ENCODE assay signal across 7 mouse cellular contexts in genomic region chr11:6273607-6274006, GRCm38 (mm10). TPM values are rescaled to one million over a fixed set of nuclear protein-coding genes. Genes with fewer than 3 reads are reported as not detected.
A peak's percentile ranks its signal among the peaks of the same experiment; 100 is the strongest.
DNase-seq lines count a peak whose midpoint lies in the region; ATAC-seq and TF ChIP-seq lines count a peak whose summit lies in the region.

No protein-coding gene starts in this region.

- H3K9ac ChIP-seq in forebrain, embryonic 16.5 days (replicated peaks; ENCODE audit: low read depth, low read length) = peak overlapping the region; percentile 95
- peak overlapping the region; percentile 90 for H3K9ac ChIP-seq in limb, embryonic 12.5 days (replicated peaks)
- peak overlapping the region; percentile 87; the same call in 1 of the 2 replicates for H3K9ac ChIP-seq in stomach, embryonic 15.5 days

- DNase-seq in testis, postnatal 14 days (ENCODE audit: low spot score) = no peak
- no peak for DNase-seq in retina, postnatal 1 day
- DNase-seq in gastrocnemius, adult 8-10 months (ENCODE audit: low spot score in 2 of 2) = no peak

- peak overlapping the region; percentile 85 for H3K4me2 ChIP-seq in forebrain, embryonic 16.5 days (ENCODE audit: low read length)
- H3K4me2 ChIP-seq in limb, embryonic 12.5 days = peak overlapping the region; percentile 90
- peak overlapping the region; percentile 83 for H3K4me2 ChIP-seq in stomach, embryonic 15.5 days

- peaks cover 9% of the 10 kb centered on the region for H3K4me1 ChIP-seq in testis, adult 2 months (ENCODE audit: control insufficient read depth, insufficient read depth, low read length)
- H3K4me1 ChIP-seq in forebrain, embryonic 16.5 days (replicated peaks; ENCODE audit: control insufficient read depth, insufficient read depth, low read length) = peaks cover 22% of the 10 kb centered on the region
- H3K4me1 ChIP-seq in limb, embryonic 12.5 days (replicated peaks) = peaks cover 20% of the 10 kb centered on the region
- peaks cover 16% of the 10 kb centered on the region; the same call in 1 of the 2 replicates for H3K4me1 ChIP-seq in stomach, embryonic 15.5 days

- TF ChIP-seq POLR2A in testis, adult 2 months (IDR thresholded peaks at IDR 0.05; ENCODE audit: control insufficient read depth, low read depth, low read length) = no peak

- no peak for TF ChIP-seq CTCF in testis, adult 2 months (IDR thresholded peaks at IDR 0.05; ENCODE audit: control insufficient read depth, insufficient read depth, insufficient replicate concordance, low read depth, low read length)

- no peak overlapping the region for H3K27ac ChIP-seq in testis, adult 2 months (ENCODE audit: control insufficient read depth, insufficient read depth, low read depth, low read length)
- H3K27ac ChIP-seq in forebrain, embryonic 16.5 days (ENCODE audit: low read length) = no peak overlapping the region
- no peak overlapping the region for H3K27ac ChIP-seq in limb, embryonic 12.5 days
- H3K27ac ChIP-seq in stomach, embryonic 15.5 days = no peak overlapping the region

- no peak for ATAC-seq in forebrain, embryonic 16.5 days
- ATAC-seq in limb, embryonic 12.5 days (ENCODE audit: insufficient number of reproducible peaks, insufficient read depth, low FRiP score, low TSS enrichment, low read depth) = no peak
- ATAC-seq in stomach, embryonic 15.5 days (ENCODE audit: insufficient read depth, low FRiP score, low read depth) = no peak

- 56% methylated on average over 11 of the region's 11 CpGs for WGBS in forebrain, embryonic 16.5 days
- 73% methylated on average over 11 of the region's 11 CpGs for WGBS in limb, embryonic 12.5 days
- 34% methylated on average over 11 of the region's 11 CpGs for WGBS in stomach, embryonic 15.5 days

- no peaks in the 10 kb centered on the region for H3K27me3 ChIP-seq in testis, adult 2 months (ENCODE audit: control insufficient read depth, insufficient read depth, low read length)
- no peaks in the 10 kb centered on the region for H3K27me3 ChIP-seq in forebrain, embryonic 16.5 days (replicated peaks; ENCODE audit: control insufficient read depth, insufficient read depth, low read length)
- H3K27me3 ChIP-seq in limb, embryonic 12.5 days = no peaks in the 10 kb centered on the region
- H3K27me3 ChIP-seq in stomach, embryonic 15.5 days (replicated peaks) = no peaks in the 10 kb centered on the region

- no peaks in the 10 kb centered on the region; the same call in 1 of the 2 replicates for H3K36me3 ChIP-seq in testis, adult 2 months (ENCODE audit: control insufficient read depth, insufficient read depth, low read length)
- peaks cover 4% of the 10 kb centered on the region for H3K36me3 ChIP-seq in forebrain, embryonic 16.5 days (ENCODE audit: control insufficient read depth, insufficient read depth)
- H3K36me3 ChIP-seq in limb, embryonic 12.5 days = peaks cover 35% of the 10 kb centered on the region
- H3K36me3 ChIP-seq in stomach, embryonic 15.5 days = peaks cover 10% of the 10 kb centered on the region; the same call in 1 of the 2 replicates

- no peaks in the 10 kb centered on the region for H3K9me3 ChIP-seq in forebrain, embryonic 16.5 days (ENCODE audit: control insufficient read depth, low read length)
- no peaks in the 10 kb centered on the region for H3K9me3 ChIP-seq in limb, embryonic 12.5 days
- no peaks in the 10 kb centered on the region for H3K9me3 ChIP-seq in stomach, embryonic 15.5 days

- H3K4me3 ChIP-seq in testis, adult 2 months (ENCODE audit: control insufficient read depth, low read depth, low read length) = peak overlapping the region; percentile 93
- peak overlapping the region; percentile 83 for H3K4me3 ChIP-seq in forebrain, embryonic 16.5 days (replicated peaks; ENCODE audit: low read length)
- H3K4me3 ChIP-seq in limb, embryonic 12.5 days (replicated peaks) = peak overlapping the region; percentile 90
- peak overlapping the region; percentile 92 for H3K4me3 ChIP-seq in stomach, embryonic 15.5 days (replicated peaks)

RNA-seq across cellular contexts. Expression of gene Tmed4, which starts 1.1 kb away (rescaled TPM):
- 92.6 and 102 TPM in 2 replicates for polyA plus RNA-seq in testis, adult 2 months (2012; rRNA removed)
- 157 and 163 TPM in 2 replicates for polyA plus RNA-seq in forebrain, embryonic 16.5 days (2015; fragmentation: Nextera tagmentation; extraction: Ambion mirVana)
- polyA plus RNA-seq in limb, embryonic 12.5 days (2016; fragmentation: Nextera tagmentation; extraction: Ambion mirVana) = 106 and 112 TPM in 2 replicates
- polyA plus RNA-seq in stomach, embryonic 15.5 days (2015; fragmentation: Nextera tagmentation; extraction: Ambion mirVana) = 116 TPM in 2 replicates
- total RNA-seq in gastrocnemius, adult 8-10 months (2022) = 10 to 100 TPM; 64.3 to 69.4 (median 66.1) TPM

RNA-seq across cellular contexts. Expression of gene Ddx56, which starts 6.0 kb away (rescaled TPM):
- polyA plus RNA-seq in testis, adult 2 months (2012; rRNA removed) = 30.8 and 31.3 TPM in 2 replicates
- polyA plus RNA-seq in forebrain, embryonic 16.5 days (2015; fragmentation: Nextera tagmentation; extraction: Ambion mirVana) = 86.8 and 90.2 TPM in 2 replicates
- 108 and 112 TPM in 2 replicates for polyA plus RNA-seq in limb, embryonic 12.5 days (2016; fragmentation: Nextera tagmentation; extraction: Ambion mirVana)
- 87.6 and 98.3 TPM in 2 replicates for polyA plus RNA-seq in stomach, embryonic 15.5 days (2015; fragmentation: Nextera tagmentation; extraction: Ambion mirVana)
- total RNA-seq in gastrocnemius, adult 8-10 months (2022) = 10 to 100 TPM; 20.6 to 26.3 (median 21.5) TPM

RNA-seq across cellular contexts. Expression of gene Ogdh, which starts 17.8 kb away (rescaled TPM):
- 87.1 and 90.1 TPM in 2 replicates for polyA plus RNA-seq in testis, adult 2 months (2012; rRNA removed)
- 99.5 and 99.6 TPM in 2 replicates for polyA plus RNA-seq in forebrain, embryonic 16.5 days (2015; fragmentation: Nextera tagmentation; extraction: Ambion mirVana)
- polyA plus RNA-seq in limb, embryonic 12.5 days (2016; fragmentation: Nextera tagmentation; extraction: Ambion mirVana) = 94.0 and 96.8 TPM in 2 replicates
- polyA plus RNA-seq in stomach, embryonic 15.5 days (2015; fragmentation: Nextera tagmentation; extraction: Ambion mirVana) = 100 and 115 TPM in 2 replicates
- 100 to 1,000 TPM; 653 to 755 (median 701) TPM for total RNA-seq in gastrocnemius, adult 8-10 months (2022)

RNA-seq across cellular contexts. Expression of gene Npc1l1, which starts 43.7 kb away (rescaled TPM):
- 0.63 and 0.64 TPM in 2 replicates for polyA plus RNA-seq in testis, adult 2 months (2012; rRNA removed)
- polyA plus RNA-seq in forebrain, embryonic 16.5 days (2015; fragmentation: Nextera tagmentation; extraction: Ambion mirVana) = 0.08 TPM in 1 of 2 replicates, not detected in the other
- 0.04 TPM in 1 of 2 replicates, not detected in the other for polyA plus RNA-seq in limb, embryonic 12.5 days (2016; fragmentation: Nextera tagmentation; extraction: Ambion mirVana)
- polyA plus RNA-seq in stomach, embryonic 15.5 days (2015; fragmentation: Nextera tagmentation; extraction: Ambion mirVana) = 2.0 and 2.3 TPM in 2 replicates
- total RNA-seq in gastrocnemius, adult 8-10 months (2022) = under 1 TPM in 3 of 4 experiments, not detected in 1; 0.07 to 0.32 (median 0.12) TPM
